Mouse (Mus musculus): ENCODE data around the gene Zfp472.

Gene Zfp472

DNA sequence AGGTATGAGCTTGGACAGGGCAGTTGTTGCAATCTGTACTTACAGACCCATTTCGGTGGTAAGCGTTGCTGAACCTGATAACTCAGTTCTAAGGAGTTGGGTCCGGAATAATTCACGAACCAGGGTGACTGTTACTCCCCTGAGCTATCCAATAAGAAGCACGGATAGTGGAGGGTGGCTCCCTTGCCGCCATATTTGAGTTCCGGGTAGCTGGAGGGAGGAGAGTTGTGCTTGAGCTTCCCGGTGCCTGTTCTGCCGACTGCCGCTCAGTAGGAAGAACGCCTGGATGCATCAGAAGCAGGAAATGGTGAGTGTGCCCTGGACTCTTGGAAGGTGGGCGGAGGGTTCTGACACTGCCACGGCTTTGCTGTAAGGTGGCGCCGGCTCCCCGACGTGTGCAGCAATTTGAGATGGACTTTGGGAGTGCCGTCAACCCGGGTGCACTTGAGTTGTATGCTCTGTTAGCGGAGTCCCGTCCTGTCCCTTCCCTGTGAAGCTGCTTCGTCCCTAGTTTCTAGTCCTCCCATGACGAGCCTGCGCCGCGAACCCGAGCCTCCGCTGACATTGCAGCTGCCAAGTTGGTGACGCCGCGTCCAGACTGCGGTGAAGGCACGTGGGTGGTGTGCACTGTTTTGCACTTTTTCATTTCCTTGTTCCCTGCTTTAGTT lies at the start of gene Zfp472:
Gene Zfp472, plus strand, starts transcription at position 192 of the 668 bp plus-strand sequence.
- DNase-seq (ENCODE audit: low read depth, low spot score): peak; percentile 86

DNA sequence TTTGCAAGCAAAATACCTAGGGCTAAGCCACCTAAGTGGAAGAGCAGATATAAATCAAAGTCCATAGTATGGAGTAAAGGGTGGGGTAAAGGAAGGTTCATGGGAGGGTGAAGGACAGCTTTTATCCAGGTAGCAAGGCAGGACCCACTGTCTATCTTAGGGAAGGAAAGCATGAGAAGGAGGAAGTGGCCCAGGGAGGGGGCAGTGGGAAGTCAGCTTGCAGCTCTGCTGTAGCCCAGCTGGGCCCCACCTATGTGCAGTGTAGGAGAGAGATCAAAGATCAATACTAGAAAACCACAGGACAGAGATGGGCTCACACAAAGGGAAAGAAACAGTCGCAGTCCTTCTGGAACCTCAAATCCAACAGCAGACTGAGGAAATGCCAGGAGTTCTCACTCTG lies 49.5 kb upstream of the Zfp472 start:
- DNase-seq (ENCODE audit: low read depth, low spot score): no peak

DNA sequence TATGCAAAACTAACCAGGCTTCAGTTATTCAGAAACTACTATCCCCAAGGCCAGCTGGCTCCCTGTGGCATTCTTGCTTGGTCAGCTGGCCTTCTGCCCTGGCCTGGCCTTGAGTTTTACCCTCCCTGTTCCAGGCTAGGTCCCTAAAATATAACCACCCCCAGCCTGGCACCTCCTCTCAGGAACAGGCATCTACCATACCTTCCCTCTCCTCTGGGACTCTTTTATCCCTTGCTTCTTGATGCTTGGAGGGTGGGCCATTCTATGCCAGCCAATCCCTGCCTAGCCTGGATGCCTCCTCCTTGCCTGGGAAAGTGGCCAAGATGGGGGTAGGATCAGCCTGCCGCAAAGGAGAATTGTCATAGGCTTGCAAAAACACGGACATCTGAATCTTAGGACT lies 48.5 kb upstream of the Zfp472 start, which contains the start of gene Cyp4f14:
Gene Cyp4f14, minus strand, starts transcription at position 212 of the 400 bp plus-strand sequence.
- no peak for DNase-seq (ENCODE audit: low read depth, low spot score)

DNA sequence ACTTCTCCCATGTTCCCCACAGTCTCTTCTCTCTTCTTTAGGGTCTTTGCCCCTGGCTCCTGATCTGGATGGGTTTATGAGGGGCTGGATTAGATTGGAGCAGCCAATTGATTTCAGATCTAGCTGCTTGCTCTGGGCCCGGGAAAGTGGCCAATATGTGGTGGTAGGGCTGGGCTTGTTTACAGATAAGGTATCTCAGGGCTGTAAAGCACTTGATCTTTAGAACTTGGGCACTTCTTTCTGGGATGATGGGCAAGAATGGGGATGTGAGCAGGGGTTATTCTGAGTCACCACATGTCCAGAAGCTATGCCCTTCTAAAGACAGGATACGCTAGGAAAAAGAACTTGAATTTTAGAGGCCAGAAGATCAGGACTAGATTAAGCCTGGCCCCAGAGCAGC lies 46.5 kb upstream of the Zfp472 start:
- no peak for DNase-seq (ENCODE audit: low read depth, low spot score)

- DNase-seq (ENCODE audit: low read depth, low spot score): no peak
Observed at GRCm38 (mm10) chr17:32923681-32924080, 41.9 kb upstream of the Zfp472 start.

DNA sequence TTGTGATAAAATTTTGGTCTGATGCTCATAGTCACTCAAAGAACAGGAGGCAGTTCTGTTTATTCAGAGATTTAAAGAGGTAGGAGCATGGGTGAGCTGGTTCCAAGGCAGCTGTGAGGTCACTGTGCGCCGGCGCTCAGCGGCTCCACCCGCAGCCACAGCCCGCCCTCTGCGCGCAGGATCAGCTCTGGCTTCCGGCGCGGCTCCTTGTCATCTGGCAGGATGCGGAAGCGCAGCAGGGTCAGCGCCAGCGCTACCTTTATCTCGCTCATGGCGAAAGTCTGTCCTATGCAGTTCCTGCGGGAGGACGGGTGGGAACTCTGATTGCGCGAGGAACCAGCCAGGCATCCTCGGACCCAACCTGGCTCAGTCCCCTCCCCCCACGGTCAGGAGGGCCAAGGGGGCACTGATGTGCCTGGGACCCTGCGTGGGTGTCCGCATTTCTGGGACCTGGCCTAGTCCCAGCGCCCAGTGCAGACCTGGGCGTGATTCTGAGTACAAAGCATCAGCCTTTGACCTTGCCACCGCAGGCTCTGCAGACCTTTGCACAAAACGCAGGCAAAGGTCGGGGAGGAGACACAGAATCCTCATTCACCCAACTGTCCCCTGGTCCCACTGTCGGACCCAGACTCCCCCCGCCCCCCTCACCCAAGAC lies 40.8 kb upstream of the Zfp472 start:
- no peak for DNase-seq (ENCODE audit: low read depth, low spot score)

DNA sequence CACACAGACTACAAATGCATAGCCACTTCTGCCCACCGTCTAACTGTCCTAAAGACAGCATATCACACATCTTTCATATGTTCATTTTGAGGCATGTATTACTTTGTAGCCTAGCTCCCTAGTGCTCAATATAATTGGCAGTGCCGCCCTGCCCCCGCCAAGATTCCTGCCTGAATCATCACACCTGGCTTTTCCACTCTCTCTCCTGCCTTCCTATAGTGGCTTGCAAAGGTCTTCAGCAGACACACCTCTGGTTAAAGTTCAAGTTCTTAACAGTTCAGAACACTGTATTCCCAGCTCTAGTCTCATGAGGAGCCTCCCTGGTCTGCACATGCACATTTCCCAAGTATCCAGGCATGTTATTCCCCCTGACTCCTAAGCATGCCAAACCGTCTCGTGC lies 37.8 kb upstream of the Zfp472 start:
- DNase-seq (ENCODE audit: low read depth, low spot score): no peak

DNA sequence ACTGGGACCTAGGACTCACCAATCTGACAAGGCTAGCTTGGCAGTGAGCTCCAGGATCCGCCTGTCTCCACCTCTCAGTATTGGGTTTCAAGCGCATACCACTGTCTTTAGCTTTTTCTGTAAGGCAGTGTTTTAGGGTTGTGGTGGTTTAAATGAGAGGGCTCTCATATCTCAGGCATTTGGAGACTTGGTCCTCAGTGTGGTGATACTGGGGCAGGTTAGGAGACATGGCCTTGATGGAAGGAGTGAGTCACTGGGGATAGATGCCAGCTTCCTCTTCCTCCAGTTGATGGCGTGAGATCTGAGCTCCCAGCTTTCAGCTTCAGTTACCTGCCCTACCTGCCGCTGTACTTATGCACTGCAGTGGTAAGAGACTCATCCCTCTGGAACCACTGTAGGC lies 25.8 kb upstream of the Zfp472 start:
- DNase-seq (ENCODE audit: low read depth, low spot score): no peak

DNA sequence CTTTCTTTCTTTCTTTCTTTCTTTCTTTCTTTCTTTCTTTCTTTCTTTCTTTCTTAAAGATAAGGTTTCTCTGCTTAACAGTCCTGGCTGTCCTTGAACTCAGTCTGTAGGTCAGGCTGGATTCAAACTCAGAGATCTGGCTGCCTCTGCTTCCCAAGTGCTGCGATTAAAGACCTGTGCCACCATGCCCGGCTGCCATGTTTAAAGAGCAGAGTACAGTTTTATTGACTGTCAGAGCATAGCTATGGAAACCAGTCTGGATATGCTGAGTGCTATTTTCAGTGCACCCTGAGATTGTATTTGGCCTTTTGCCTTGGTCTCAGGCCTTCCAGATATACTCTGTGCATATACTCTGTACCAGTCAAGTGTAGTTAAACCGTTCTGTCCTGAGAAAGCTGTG lies 22.0 kb upstream of the Zfp472 start:
- DNase-seq (ENCODE audit: low read depth, low spot score): no peak

- DNase-seq (ENCODE audit: low read depth, low spot score): no peak
Observed at GRCm38 (mm10) chr17:32944402-32945035, 21.1 kb upstream of the Zfp472 start.

DNA sequence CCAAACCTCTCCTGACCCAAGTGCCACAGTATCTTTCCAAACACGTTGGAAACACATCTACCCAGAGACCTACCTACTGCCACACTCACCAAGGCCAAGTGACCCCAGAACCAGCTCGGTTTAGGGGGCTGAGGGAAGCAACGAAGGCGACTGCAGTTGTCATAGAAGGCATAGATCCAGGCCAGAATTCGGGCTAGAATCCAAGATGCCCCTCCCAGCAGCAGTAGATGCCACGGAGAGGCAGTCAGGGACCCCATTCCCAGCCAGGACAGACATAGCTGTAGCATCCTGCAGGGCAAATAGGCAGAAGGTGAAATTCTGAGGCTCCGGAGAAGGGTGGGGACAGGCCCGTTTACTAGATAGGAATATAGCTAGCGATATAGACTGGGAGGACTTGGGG lies 18.9 kb upstream of the Zfp472 start:
- no peak for DNase-seq (ENCODE audit: low read depth, low spot score)

DNA sequence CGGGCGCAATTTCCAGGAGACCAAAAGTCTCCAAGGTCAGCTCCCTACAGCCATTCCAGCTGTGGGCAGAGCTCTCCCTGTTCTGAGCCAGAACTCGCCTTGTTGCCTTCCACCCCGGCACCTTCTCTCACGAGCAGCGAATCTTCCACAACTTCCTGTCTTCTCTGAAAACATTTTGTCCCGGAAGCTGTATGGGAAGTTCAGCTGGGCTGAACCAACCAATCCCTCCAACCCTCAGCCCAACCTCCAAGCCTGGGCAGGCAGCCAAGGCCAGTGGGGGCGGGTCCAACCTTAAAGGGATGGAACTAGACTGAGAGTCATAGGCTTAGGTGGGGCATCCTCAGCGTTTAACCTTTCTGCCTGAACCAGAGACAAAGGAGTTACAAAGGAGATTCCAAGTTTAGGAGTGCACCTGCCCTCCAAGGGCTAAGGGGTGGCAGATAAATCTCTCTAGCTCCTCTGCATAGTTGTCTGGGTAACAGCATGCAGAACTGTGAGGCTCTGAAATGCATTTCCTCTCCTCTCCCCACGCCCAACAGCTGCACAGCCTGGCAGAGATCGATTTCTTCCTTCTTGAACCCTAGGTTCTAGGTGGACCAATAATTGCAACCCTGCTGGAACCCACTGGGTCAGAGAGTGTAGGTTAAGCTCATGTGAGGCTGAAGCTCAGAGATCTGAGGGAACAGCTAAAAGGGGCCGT lies 18.2 kb upstream of the Zfp472 start, which contains the start of gene Cyp4f13:
Gene Cyp4f13, minus strand, starts transcription at position 188 of the 700 bp plus-strand sequence.
- DNase-seq (ENCODE audit: low read depth, low spot score): no peak

DNA sequence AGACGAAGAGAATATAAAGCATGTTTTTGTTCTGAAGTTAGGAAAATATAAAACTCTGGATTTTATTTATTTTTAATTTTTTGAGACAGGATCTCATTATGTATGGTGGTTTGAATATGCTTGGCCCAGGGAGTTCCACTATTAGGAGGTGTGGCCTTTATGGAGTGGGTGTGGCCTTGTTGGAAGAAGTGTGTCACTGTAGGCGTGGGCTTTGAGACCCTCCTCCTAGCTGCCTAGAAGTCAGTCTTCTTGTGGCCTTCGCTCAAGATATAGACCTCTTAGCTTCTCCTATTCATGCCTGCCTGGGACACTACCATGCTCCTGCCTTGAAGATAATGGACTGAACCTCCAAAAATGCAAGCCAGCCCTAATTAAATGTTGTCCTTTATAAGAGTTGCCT lies 15.5 kb upstream of the Zfp472 start:
- no peak for DNase-seq (ENCODE audit: low read depth, low spot score)

DNA sequence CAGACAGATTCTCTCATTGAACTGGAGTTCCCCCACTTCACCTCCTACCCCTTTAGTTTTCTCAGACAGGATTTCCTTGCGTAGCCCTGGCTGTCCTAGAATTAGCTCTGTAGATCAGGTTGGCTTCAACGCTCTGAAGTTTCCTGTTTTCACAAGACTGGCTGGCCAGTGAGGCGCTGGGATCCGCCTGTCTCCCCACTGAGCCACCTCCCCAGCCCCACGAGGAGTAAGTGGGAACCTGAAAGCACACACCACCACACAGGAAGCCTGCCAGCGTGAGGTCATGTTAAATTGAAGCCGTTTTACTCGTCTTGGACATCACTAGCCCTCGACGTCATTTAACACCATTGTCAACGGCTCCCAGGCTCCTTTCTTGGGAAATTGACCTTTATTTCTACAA lies 14.6 kb upstream of the Zfp472 start:
- no peak for DNase-seq (ENCODE audit: low read depth, low spot score)

DNA sequence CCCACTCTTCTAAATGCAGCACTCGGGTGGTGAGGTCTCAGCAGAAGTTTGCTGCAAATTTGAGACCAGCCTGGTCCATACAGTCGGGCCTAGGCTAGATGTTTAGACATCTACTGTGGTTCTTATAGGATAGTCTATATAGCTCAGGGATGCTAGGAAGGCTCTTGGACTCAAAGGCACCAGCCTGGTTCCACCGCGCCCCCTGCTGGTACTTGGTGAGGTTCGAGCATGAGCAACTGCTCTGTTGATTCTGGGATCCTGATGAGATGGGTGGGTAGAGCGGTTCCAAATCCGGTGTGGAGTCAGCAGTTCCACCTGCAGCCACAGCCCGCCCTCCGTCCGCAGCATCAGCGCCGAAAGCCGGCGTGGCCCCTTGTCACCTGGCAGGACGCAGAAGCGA lies 14.2 kb upstream of the Zfp472 start:
- no peak for DNase-seq (ENCODE audit: low read depth, low spot score)

GRCm38 (mm10) chr17:32965253-32965622 lies 376 bp upstream of the Zfp472 start:
- DNase-seq (ENCODE audit: low read depth, low spot score): no peak

DNA sequence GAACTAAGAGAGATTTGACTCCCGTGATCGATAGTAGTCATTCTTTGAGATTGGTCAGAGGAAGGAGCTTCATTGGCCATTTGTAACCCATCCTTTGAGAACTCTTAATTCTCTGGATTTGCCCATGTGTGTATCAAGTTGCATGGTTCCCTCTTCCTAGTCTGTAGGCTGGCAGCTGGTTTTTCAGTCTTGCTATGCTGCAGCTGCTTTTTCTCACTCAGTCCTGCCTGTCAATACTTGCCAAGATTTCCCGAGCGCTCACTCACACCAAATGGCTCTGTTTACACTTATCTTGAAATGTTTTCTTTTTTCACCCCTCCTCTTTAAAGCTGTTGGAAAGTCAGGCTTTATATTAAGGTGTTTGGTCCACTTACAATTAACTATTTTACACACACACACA lies 15.7 kb downstream of the Zfp472 start:
- DNase-seq (ENCODE audit: low read depth, low spot score): no peak

GRCm38 (mm10) chr17:32986301-32986700 lies 20.7 kb downstream of the Zfp472 start:
- DNase-seq (ENCODE audit: low read depth, low spot score): no peak

- DNase-seq (ENCODE audit: low read depth, low spot score): no peak
Observed at GRCm38 (mm10) chr17:32991965-32992698, 26.5 kb downstream of the Zfp472 start.

DNA sequence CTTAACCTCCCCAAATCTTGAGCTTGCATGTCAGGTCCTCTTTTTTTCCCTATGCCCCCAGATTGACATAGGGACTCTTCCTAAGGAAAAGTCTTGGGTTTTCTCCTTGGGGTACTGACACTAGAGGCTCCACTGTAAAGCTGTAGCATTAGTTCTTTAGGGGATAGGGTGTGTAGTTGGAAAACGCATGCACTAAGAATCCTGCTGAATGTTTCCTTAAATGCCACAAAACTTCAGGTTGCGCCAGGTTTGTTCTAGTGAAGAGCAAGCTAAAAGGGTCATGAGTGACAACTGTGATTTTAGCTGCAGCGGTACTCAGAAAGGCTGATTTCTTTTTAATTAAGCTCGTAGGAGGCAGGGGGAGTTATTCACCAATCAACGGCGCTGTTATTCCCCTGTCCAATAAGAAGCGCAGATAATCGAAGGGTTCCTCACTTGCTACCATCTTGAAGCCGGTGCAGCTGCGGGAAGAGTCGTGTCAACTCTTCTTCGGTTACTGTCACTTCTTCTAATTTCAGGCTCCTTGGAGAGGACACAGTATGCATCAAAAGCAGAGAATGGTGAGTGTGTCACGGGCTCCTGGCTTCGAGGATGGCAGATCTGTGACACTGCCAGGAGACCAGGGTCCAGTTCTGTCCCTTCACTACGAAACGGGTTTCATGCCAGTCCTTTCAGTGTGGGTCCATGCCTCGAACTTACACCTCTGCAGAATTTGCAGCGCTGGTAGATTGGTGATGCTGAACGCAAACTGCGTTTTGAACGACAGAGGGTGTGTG lies 27.3 kb downstream of the Zfp472 start, which contains the start of gene Zfp952:
Gene Zfp952, plus strand, starts transcription at position 431 of the 776 bp plus-strand sequence.
- DNase-seq (ENCODE audit: low read depth, low spot score): peak; percentile 79

DNA sequence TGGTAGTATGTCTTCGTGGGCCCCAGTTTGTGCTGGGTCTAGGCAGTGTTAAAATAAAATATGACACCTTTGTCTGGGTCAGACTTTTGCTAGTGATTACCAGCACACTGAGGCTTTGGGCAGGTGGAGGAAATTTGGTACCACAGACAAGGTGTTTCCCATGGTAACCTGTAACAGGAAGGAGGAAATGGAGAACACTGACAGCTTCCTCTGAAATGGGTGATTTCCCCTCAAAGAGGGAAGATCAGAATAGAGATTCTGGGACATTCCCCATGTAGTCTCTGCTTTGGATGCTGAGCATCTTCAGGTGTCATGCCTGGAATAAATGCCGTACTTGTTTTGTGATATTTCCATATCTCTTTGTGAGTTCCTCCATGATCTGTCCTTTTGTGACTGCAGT lies 32.9 kb downstream of the Zfp472 start:
- no peak for DNase-seq (ENCODE audit: low read depth, low spot score)
